Mouse (Mus musculus) layer of hippocampus, adult 9-10 months (tissue): ENCODE measurements at regions not wholly inside any gene's neighbourhood (a gene's known extent, or its start where the extent isn't known, plus 50 kb on each side); places are given as distances from the start of the nearest gene placed in this dataset.

Experiments used
- DNase-seq: peaks from one replicate; pipeline ENCODE4 v3.0.0; 2022; ENCODE audit warnings: low spot score

DNA sequence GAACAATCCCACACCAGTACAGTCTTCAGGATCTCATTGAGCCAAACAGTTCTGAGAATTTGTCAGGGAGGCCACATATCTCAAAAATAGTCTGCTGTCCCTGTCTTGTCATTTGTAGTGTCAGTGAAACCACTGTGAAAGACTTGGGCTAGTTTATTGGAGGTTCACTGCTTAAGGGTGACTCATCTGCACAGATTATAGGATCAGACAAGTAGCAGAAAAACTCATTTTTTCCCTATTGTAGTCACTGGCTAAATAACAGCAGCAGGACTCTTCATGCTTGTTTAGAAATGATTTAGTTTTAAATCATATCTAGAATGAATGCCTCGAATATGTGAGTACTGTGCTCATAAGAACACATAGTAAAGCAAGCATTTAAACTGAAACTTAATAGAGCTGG lies 475.2 kb upstream of the Marcks start:
- DNase-seq = no peak

DNA sequence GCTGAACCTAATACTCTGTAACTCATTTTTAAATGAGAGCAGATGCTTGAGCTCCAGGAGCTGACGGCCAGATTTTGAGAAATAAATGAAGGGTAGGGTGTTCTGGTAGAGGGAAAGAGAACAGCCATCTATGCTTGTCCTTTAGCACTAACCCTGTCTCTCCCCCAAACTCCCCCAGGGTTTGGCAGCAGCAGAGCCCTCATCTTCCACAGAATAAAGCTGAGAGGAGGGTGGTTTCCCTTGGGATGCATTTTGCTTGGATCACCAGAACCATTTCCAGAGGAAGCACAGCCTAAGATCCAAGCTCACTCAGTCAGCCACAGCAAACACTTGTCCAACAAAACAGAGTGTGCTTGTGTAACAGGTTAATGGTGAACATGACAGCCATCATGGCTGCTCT lies 464.8 kb upstream of the Marcks start:
- DNase-seq = no peak

DNA sequence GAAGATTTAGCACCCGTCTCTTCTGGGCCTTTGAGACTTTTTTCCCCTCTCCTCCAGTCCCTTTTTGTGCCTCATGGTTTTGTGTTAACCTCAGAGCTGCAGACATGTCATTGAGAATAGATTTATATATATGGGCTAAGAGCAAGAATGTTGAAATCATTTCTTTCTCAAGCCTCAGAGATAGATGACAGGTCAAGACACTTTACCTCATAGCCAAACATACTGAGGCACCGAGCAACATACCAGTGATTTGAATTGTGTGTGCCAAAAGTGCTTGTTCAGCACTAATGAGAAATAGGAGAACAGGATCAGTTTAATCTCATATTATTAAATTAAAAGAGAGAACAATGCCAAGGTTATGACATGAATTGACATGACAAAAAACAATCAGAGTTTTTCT lies 464.2 kb upstream of the Marcks start:
- DNase-seq = no peak

DNA sequence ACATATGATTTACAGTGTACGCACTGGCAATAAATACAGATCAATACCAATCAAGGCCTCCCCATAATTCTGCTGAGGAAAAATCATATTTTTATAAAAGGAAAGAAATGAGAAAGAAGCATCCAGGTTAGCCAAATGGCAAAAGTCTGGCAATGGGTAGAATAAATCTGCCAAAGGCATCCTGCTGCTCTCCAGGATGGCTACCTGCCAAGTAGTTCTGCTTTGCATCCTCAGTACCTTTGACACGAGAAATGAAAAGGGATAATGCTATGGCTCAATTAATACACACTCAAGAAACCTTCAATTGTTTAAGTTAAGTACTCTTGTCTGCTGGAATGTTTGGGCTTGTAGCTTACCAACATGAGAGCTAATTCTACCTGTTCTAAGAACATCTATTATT lies 451.2 kb upstream of the Marcks start:
- no peak for DNase-seq

DNA sequence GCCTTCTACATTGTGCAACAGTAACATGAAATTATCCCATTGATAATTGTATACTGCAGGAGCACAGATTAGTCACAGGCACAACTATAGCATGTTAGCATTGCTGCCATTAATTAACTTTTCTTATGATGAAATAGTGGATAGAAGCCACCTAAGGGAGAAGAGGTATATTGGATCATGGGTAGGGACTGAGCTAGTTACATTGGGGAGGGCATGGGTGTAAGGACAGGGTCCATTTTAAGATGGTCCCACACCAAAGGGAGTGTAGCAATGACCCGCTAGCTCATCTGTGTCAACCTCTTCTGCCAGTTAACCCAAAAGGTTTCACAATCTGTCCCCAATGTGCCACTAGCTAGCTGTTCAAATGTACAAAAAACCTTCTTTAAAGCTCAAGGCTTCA lies 450.3 kb upstream of the Marcks start:
- DNase-seq = no peak

DNA sequence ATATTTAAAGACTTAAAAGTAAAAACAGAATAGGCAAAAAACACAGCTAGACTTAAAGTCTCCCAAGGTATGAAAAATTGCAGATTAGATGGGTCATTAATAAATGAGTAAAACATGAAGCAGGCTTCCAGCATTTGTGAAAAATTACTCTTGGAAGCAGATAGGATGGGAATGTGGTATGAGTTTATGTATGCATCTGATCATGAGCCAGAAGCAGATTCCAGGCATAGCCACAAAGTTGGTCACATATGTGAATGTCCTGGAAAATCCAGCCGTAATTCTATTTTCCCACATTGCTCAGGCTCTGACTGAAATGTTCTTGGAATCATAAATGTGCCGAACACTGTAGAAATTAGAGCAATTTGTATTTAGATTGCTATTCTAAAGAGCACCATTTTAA lies 432.5 kb upstream of the Marcks start:
- no peak for DNase-seq

DNA sequence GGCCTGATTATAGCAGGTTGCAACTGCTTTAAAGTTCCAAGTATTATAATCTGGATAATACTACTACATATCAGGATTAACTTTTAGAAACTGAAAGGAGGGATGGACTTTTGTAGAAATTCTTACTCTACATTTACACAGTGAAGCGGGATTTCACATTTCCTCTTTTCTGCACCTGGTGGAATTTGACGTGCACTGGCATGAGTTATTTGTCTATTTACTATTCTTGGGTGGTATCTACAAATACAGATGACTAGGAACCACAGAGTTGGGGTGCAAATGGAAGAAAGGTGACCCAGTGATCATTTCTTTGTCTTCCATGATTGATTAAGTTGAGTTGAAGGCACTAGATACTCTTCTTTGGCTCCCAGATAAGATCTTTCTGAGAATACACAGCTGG lies 423.0 kb upstream of the Marcks start:
- DNase-seq = no peak

DNA sequence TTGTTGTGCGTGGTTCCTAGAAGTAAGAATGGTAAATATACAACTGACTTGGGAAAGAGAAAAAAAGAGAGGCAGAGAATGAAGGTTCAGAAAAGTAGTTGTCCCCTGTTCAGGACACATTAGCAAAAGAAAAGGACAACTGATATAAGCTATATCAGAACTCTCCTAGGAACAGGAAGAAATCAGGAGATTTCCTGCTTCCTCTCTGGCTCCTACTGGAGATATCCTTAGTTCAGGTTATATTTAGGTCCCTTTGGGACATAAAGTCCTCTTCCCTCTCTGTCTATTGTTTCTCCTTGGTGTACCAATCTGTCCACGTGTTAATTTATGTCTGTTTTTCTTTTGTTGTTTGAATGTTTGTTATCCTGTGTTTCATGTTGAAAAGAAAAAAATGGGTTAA lies 410.7 kb upstream of the Marcks start:
- DNase-seq = no peak

DNA sequence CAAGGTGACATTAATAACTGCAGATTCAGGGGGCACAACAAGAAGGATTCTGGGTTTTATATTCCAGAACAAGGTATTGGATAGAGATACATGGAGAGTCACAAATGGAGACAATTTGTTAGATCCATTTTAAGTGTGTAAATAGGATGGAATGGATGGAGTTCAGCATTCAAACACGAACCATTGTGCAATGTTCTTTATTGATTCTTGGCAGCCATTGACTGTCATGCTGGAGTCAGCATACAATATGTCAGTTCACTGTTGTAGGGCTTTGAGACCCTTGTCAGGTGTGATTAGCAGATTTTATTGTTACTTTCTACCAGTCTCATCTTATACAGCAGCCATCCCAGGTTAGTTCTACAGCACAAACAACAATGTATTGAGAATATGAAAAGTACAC lies 402.0 kb upstream of the Marcks start:
- DNase-seq = no peak

DNA sequence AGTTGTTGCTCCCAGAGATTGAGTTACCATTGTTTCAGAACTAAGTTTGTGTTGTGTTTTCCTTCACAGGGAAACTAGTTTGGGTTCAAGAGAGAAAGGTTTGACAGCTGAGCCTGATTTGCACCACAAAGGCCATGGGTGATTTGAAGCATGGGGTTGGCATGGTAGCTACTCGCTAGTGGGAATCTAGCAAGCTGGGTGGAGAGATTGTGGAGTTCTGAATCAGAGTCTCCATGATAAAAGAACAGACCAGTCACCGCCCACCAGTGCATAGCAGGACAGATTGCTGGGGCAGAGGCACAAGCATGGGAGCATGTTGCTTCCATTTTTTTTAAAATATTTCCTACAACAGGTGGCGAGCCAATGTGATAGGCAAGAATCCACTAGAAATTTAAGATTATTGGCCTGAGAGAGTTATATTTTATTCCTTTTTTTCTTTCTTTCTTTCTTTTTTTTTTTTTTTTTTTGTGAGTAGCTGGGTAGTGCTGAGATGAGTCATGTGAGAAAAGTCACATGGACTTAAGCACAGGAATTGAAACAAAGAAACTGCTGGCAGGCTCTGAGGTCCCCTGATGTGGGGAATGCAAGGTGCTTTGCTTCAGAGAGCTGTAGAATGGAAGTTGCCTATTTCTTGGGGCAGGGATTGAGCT lies 367.4 kb upstream of the Marcks start:
- no peak for DNase-seq

DNA sequence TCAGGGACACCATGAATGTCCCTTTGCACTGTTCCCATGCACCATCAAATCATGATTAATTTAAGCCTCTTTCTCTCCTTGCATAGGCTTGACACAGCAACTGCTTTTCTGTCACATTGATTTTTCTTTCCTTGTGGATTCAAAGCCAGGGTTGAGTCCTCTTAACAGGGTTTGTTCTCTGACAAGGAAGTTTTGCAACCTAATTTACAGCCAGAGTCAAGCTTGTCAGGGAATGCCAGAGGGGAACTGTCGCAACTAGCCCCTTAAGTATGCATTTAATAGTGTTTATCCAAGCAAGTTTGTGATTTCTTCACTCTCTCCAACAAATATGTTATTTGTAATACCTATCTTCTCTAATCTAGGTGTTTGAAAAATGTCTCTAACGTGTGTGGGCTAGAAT lies 365.7 kb upstream of the Marcks start:
- no peak for DNase-seq

DNA sequence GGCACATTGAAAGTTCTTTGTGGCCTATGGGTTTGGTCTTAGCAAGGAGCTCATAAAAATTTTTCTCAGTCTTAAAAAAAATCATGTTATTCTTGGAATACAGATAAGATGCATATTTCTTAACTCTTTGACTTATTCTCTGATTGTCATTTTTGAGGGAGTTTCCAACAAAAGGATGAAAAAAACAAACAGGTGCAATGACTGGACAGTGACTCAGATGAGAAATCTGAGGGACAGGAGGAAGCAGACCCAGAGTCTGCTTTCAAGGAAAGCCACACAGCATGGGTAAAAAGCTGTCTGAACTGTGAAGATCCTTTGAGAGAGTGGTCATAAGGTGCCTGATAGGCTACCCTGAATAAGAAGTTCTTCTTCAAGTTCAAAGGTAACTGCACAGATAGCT lies 363.8 kb upstream of the Marcks start:
- no peak for DNase-seq

DNA sequence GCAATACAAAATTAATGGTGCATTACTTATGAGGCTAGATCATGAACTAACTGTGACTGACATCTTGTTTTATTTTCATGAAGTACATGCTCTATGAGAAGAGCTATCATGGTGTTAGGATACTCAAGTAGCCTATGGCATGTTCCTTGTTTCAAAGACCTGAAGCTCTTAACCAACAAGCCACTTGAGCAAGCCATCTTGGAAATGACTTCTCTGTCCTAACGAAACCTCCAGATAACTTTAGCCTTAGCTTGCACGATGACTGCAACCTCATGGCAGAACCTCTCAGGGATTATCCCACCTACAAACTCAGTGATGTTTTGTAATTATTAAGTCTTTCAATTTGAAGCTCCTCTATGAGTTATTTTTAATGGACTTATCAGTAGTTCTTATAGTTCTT lies 362.3 kb upstream of the Marcks start:
- DNase-seq = no peak

DNA sequence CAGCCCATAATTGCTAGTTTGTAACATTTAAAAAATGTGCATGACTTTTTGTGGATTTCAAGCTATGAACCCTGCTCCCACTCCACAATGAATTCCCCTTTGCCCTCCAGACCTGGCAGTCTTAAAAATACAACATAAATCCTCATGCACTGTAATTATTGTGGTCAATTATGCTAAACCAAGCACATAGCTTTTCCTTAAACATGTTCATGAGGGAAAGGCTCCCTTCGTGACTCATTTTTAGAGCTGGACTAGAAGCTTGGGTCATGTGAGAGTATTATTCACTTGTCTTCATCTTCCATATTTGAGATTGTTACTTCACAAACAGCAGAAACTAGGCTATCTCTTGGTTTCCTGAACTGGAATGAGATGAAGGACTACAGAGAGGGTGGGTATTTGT lies 356.7 kb upstream of the Marcks start:
- DNase-seq = no peak

DNA sequence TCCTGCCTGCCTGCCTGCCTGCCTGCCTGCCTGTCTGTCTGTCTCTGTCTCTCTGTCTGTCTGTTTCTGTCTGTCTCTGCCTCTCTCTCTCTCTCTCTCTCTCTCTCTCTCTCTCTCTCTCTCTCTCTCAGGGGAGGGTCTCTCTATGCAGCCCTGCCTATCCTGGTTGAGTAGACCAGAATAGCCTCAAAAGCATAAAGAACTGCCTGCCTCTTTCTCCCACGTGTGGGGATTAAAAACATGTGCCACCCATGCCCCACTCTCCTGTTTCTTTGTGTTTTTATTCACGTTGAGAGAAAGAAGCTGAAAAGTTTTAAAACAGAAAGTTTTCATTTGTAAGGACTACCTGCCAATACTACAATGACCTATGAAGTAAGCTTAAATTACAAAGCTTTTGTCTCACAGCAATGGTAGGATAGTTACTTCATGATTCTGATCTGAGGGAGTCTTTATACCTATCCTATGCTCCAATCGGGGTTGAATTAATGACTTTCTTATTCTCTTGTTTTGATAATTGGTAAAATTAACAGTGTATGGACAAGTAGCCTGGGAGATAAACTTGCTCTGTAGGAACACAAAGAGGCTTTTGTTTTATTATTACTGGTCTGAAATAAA lies 355.9 kb upstream of the Marcks start:
- DNase-seq = no peak

DNA sequence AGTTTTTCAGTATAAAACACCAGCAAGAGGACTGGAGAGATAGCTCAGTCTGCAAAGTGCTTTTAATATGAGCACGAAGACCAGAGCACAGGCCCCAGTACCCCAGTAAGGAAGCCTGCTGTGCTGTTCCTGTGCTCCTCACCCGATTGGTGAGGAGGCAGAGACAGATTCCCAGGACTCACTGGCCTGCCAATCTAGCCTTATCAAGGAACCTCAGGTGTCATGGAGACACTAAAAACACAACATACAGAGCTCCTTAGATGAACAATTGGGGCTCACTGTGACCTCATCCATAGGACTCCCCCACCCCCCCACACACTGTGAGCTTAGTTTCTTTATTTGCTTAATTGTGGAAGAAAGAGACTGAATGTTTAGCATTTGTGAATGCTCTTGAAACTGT lies 355.4 kb upstream of the Marcks start:
- no peak for DNase-seq

DNA sequence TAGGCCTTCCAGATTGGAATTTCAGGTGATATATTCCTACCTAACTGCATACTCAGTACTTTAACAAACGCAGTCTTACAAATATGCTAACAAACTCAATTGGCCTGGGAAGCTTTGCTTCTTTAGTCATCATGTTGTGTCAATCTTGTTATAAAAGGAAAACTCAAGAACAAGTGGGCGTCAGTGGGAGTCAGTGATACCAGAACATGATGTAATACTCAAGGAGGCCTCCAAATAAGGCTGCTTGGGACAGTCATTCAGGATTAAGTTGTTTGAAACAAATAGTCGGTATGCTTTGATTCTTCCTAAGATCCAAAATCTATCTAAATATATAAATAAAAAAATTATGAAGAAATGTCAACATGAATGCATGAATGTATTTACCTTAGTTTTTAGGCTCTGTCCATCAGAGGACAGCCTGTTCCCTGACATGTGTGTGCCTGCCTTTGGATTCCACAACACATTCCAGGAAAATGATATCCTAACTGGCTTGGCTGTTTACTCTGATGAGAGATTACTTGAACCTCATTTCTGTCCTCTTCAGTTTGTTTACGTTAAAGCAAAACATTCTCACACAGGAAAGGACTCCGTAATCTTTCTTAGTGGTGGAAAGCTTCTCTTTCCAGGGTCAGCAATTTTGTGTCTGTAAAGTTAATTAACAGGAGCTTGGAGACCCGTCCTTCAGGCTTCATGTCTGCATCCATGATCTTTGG lies 345.7 kb upstream of the Marcks start:
- no peak for DNase-seq

DNA sequence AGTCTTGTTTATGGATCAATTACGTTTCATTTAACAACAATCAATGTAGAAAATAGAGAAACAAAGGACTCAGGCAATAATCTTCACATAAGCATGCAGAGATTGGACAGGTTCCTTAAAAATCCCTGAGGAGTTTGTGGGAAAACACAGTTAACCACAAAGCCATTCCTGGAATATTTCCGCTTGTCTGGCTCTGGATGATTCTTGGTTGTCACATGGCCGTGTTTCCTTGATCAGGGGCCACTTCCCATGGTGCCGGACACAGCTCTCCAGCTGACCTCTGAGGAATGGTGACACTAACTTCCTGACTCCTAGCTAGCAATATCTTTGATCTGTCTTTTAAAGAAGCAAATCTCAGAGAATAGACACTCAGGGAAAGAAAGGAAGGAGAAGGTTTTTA lies 344.8 kb upstream of the Marcks start:
- DNase-seq = no peak

DNA sequence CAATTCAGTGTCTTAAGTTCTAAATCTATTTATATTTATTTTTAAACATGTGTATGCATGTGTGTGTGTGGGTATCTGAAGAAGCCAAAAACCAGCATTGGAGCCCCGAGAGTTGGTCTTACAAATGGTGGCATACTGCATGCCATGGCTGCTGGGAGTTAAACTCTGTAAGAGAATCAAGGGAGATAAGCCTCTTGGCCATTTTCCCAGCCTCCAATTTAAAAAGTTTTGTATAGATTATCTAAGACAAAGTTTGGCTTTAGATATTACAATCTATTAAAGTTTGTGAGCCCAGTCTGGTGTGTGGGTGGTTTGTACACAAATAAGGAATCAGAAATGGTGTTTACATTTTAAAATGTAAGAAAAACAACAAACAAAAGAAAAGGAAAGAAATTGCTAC lies 343.2 kb upstream of the Marcks start:
- no peak for DNase-seq

DNA sequence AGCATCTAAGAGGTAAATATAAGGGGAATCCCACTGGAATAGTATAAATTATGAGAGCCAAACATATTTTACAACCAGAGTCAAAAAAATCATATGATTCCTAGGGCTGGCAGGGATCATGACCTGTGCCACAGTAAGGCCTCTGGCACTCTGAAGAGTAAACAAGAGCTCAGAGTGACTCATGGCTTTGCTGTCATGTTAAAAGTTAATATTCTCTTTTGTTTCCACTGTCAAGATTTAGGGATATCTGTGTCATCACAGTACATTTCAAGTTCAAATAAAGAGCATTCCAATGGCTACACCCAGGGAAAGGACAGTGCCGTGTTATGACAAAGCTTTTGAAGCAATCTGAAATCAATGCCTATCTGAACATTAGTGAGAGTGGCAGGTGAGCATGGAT lies 341.6 kb upstream of the Marcks start:
- no peak for DNase-seq

DNA sequence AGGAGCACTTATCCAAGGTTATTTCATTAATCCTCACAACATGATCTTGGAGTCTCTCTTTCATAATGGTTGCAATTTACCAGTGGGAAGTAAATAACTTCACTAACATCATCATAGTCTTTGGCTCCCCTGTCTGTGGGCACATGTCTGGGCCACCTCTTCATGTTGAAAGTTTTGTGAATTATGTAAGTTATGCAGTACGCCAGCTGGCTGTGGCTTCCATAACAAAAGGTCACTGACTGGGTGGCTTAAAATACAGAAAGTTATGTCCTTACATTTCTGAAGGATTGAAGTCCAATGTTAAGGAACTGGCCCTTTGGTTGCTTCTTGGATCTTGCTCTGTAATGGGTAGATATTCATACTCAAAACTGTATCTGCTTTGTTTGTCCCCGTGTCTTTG lies 339.4 kb upstream of the Marcks start:
- no peak for DNase-seq

DNA sequence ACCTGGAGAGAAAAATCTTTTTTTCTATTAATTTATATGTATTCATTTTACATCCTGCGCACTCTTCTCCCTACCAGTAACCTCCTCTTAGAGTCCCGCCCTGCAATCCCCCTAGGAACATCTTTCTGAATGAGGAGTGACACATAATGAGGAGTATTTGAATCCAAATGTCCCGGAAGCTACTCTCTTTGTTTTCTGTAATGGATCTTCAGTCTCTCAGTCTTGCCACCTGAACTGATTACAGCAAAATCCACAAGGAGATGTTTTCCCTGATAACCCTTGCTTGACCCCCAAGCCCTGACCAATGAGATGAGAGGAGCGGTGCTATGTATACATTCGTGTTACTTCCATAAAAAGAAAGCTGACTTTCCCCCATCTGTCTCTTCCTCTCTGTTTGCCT lies 334.4 kb upstream of the Marcks start:
- DNase-seq = no peak

DNA sequence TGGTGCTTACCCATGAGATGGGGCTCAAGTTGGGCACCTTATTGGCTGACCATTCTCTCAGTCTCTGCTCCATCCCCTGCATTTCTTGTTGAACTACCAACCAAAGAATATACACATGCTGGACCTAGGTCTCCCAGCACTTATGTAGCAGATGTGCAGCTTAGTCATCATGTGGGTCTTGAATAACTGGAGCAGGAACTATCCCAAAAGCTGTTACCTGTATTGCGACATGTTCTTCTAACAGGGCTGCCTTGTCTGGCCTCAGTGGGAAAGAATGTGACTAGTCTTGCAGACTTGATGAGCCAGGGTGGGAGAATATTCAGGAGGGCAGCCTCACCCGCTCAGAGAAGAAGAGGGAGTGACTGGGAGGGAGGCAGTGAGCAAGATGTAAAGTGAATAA lies 318.7 kb upstream of the Marcks start:
- no peak for DNase-seq

DNA sequence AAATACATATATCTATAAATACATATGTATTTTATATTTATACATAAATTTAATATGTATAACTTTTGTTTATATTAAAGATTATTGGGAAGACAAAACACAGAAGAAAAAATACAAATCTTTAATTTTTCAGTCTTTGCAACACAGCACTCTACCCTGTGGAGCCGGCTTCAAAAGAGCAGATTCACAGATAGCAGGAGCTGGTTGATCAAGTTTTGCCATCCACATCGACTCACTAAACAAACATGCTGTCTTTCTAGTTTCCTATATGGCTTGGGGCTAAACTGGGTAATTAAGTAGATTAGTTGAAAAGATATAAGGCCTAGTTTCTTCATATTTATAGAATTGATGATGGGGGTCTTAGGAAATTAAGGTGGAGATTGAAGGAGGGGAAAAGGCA lies 311.2 kb upstream of the Marcks start:
- DNase-seq = no peak
